Mouse (Mus musculus): ENCODE data around the gene Hoxb5.

The Hoxb5 gene

DNA sequence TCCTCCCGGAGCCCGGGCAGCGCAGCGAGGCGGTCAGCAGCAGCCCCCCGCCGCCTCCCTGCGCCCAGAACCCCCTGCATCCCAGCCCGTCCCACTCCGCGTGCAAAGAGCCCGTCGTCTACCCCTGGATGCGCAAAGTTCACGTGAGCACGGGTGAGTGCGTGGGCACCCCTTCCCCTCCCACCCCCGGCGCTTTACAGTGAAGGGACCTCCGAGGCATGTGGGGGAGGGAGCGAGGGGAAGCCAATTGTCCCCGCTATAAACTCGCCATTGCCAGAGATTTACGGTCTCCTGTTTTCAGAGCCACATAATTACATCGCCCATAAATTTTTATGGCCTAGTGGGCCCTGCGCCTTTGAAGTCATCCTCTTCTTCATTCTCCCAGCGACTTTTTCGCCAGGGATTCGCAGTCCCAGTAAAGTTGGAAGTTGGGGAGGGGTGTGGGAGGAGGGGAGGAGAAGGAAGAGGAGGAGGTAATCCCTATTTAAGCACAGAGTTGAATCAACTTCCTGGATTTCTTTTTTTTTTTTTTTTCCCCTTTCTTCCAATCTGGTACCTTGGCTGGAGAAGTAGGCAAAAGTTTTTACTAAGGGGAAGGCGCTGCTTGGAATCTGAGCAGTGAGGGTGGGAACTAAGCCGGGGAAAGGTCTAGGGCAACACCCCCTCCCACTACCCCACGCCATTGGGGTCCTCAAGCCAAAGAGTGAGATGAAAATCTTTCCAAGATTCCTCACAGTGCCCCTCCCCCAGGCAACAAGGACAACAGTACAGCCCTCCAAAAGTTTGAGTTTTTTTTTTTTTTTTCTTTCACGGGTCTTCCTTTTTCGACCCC lies 16.2 kb downstream of the Hoxb5 start:
- WGBS: 2% methylated on average over 34 of the region's 34 CpGs

DNA sequence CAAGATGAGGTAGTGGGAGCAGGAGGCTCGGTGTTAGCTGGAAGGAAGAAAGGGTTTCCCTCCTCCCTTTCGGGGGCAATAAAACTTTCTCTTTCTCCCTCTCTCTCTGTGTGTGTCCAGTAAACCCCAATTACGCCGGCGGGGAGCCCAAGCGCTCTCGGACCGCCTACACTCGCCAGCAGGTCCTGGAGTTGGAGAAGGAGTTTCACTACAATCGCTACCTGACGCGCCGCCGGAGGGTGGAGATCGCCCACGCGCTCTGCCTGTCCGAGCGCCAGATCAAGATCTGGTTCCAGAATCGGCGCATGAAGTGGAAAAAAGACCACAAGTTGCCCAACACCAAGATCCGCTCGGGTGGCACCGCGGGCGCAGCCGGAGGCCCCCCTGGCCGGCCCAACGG lies 16.8 kb downstream of the Hoxb5 start:
- 2% methylated on average over 29 of the region's 29 CpGs for WGBS

DNA sequence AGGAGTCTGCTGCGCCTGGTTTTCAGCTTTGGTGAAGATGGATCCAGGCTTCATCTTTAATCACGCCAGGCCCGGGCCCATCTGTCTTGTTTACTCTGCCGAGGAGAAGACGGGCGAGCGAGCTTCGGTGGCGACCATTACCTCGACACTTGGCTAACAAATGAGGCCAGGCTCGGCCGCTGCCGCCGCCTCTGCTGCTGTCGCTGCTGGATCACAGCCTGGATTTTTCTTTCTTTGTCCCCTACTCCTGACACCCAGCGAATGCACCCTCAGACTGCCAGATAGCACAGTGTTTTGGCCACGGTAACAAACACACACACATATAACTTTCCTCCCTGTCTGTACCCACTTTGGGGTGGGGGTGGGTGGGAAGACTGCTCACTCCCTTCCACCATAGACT lies 17.6 kb downstream of the Hoxb5 start:
- WGBS: 6% methylated on average over 17 of the region's 17 CpGs

DNA sequence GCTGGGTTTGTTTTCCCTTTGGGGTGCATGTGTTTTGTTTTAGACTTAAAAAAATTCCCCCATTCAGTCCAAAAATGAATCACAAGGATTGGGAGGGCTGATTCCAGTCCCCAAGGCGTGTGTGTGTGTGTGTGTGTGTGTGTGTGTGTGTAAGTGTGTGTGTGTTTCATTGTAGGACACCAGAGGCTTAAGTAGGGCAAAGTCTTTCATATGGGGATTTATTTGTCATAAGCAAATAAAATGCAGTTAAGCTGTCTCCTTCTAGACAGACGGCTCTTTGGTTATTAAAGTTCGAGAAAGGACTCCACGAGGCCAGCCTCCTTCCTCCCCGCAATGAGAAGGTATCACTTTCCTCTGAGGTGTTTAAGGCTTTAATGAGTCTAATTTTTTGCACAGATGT lies 18.7 kb downstream of the Hoxb5 start:
- WGBS: 13% methylated on average over 5 of the region's 5 CpGs

DNA sequence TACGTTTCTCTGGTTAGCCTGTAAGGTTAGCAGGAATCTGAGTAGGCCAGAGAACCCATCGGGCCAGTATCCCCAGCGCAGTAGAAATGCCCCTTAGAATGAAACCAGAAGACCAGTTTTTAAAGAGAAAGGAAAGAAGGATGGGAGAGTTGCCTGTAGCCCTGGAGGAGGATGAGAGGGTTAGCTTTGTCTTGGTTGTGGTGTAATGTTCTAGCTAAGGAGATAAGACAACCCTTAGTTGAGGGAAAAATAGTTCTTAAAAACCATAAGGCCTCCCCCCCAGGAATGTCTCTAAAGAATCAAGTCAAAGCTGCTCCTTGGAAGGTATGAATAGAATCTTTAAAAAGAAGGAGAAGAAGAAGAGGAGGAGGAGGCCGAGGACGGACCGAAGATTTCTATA lies 19.6 kb downstream of the Hoxb5 start:
- 10% methylated on average over 6 of the region's 6 CpGs for WGBS

DNA sequence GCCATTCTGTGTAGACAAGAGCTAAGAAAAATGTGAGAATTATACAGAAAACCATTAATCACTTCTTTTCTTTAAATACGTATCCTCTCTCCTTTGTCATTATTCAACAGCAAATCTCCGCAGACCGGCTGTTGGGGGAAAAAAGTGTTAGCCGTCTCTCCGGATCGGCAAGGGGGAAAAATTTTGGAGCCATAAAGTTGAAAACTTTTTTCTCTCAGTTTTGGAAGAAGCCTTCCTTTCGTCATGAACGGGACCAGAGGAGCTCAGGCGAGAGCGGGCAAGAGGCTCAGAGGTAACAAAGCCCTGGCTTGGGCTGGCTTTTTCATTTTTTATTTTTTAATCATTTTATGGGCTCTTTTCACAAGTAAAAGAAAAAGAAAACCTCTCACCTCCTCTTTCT lies 20.0 kb downstream of the Hoxb5 start, which contains the start of gene Hoxb3:
Hoxb3 (plus strand) TSS at position 173 of the 400 bp plus-strand sequence.
- 10% methylated on average over 10 of the region's 10 CpGs for WGBS

DNA sequence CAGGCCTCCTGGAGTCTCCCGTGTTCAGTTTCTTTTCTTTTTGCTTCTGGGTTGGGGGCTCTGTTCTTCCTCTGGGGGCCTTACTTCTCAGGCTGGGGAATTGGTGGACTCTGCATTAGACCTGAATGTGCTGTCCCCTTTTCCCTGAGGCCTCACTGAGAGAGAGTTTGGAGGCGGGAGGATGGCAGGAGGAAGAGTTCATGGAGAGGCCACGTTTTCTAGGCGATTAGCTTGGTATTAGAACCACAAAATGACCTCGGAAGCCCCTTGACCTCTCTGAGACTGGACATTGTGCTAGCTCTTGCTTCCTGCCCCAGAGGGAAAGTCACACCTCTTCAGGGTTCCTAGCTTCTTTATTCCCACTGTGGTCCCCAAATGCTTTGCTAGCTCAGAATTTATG lies 21.0 kb downstream of the Hoxb5 start:
- WGBS: 2% methylated on average over 5 of the region's 5 CpGs

DNA sequence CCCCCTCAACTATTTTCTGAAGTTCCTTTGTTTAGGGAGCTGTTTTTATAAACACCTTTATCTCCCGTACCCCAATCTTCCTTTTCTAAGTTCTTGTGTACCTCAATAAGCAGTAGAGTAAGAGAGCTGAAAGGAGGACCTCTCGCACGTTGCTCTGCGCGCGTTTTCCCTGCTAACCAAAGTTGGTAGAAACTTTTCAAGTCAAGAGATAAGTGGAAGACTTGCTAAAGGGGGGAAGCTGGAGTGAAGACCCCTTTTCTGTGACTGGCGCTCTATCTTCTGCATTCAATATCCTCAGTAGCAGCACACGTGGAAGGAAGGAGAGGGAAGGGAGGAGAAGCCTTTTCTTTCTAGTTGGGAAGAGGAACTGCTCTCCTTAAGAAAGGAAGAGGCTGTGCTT lies 21.8 kb downstream of the Hoxb5 start:
- WGBS: 2% methylated on average over 8 of the region's 8 CpGs

DNA sequence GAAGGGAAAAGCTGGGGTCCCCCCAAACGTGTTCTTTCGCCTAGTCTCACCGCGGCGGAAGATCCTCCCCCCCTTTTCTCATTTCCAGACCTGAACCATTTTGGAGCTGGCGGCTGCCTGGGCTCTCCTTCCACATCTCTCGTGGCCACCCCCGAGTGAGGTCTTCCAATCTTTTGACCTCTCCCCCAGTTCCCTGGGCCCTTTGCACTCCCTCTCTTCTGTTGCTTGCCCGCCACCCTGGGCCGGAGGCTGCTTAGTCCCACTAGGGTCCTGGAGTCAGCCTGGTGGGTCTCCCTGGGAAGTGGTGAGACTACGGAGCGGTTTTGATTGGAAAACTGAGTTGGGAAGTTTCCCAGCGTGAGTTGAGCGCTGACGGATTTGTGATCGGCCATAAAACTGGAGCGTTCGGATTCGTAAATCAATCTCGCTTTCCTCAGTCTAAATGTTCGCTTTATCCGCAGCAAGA lies 22.6 kb downstream of the Hoxb5 start:
- 9% methylated on average over 22 of the region's 22 CpGs for WGBS

DNA sequence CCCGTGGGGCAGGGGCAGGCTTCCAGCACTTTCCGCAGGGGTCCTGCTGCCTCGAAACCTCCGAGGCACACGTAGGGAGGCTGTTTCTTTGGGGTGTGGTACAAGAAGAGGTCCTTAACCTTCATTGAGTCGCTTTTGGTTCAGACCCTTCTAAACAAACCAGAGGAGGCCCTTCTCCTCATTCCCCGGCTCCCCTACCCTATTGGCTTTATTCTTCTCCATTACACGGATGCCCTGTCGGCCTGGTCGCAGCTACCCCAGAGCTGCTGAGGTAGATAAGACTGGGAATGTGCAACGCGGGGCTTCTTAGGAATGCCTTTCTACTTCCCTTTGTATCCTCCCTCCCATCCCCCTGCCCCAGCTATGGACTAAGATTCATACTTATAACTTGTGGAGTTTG lies 23.6 kb downstream of the Hoxb5 start:
- 5% methylated on average over 12 of the region's 12 CpGs for WGBS

DNA sequence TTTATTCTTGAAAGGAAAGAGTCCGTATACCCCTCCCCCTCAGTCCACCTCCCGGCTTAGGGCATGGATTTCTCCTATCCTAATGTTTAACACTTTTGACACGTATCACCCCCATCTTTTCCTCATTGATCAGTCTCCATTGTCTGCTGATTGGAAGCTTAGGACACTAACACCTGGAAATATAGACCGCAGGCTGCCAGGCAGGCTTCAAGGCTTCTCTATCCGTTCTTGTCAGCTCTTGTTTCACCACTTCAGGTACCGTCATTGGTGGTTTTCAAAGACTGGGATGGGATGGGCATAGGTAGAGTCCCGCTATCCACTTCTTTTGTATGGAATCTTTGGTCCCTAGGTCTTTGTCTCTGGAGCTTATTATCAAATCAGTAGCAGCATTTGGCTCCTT lies 24.0 kb downstream of the Hoxb5 start:
- 4% methylated on average over 7 of the region's 7 CpGs for WGBS

DNA sequence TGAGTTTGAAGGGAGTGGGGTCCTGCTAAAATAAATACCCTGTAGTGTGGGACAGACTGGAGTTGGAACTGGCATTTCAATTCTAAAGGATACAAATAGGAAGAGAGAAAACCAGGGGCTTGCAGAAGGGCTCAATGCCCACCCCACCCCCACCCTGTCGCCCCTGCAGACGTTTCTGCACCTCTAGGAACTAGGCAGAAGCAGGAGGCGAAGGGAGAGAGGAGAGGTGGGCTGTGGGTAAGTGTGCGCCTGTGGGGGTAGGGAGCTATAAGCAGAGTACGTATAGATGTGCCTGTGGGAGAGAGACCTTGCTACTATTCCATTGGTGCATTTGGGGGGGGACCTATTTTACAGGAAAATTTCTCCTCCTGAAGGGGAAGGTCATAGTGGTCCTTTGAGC lies 24.6 kb downstream of the Hoxb5 start:
- WGBS: 6% methylated on average over 5 of the region's 5 CpGs

DNA sequence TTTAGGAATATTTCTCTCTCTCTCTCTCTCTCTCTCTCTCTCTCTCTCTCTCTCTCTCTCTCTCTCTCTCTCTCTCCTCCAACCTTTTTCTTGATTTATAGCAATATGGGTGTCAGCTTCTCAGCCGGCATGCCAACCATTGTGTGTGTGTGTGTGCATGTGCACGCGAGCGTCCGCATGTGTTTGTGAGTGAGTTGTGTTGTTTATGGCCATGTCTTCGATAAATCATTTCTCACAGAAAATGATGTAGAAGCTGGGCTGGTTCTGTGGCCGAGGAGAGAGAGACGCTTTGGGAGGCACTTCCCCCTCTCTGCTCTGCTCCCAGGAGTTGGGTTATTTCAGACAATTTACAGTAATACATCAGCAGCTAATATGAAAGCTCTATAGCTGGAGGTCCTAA lies 25.5 kb downstream of the Hoxb5 start:
- WGBS: 15% methylated on average over 8 of the region's 8 CpGs

DNA sequence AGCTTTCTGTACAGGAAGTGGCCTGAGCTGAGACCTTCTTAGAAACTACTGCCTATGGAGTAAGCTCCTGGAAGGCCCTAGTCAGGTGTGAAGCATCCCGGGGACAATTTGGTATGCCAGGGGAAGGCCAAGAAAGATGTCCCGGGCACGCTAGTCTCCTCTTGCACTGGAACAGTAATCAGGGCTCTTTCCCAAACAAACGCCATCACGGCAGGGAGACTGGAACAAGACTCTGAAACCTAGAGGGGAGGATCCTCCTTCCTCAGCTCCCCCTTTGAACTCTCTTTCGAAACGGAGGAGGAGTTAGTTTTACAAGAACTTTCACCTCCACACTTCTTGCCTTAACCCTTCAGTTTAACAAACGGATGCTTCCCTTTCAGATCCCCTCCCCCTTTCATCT lies 29.0 kb downstream of the Hoxb5 start:
- 6% methylated on average over 8 of the region's 8 CpGs for WGBS

DNA sequence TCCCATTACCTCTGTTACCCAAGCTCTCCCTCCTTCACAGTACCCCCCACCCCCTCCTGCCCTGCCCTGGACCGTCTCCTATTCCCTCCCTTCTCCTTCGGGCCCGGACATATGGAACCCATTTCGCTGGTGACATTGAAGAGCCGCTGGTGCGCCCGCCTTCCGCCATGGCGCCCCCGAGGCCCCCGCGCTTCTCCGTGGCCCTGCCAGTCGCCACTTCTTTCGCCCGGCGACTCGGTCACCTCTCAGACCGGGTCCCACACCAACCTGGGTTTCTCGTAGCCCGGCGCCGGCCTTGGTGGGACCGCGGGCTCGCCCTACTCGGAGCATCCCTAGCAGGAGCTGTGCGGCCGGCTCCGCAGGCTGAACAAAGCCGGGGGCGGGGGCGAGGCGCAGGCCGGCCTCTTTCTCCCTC lies 29.5 kb downstream of the Hoxb5 start:
- WGBS: 3% methylated on average over 35 of the region's 35 CpGs

DNA sequence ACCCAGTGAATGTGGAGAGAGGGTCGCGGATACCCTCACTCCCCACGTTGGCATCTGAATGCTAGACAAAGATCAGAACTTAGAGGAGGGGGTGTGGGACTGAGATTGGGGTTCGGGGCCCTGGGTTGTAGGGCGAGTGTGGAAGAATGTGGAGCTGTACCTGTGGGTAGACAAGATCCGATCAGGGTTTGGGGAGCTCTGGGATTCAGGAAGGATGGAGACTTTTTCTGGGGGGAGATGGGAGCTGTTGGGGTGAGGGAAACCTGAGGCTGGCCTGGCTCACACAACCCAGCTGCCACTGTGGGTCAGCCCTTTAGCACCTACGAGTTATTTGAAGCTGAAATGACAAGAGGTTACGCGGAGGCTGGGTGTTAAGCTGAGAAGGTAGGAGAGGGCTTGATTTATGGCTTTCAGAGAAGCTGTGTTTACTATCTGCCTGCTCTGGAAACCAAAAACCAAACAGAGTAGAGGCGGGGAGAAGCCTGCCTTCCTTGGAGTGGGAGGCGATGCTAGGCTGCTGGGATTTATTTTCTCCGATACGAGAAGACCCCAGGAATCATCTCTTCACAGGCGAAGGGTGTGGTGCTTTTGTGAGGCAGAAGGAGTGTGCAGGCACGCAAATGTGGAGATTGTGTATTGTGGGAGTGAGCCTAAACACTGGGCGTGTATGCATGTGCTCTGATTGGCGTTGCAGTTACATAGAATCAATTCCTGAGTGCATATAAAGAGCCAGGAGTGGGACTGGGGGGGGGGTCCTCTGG lies 30.3 kb downstream of the Hoxb5 start:
- 11% methylated on average over 17 of the region's 17 CpGs for WGBS

DNA sequence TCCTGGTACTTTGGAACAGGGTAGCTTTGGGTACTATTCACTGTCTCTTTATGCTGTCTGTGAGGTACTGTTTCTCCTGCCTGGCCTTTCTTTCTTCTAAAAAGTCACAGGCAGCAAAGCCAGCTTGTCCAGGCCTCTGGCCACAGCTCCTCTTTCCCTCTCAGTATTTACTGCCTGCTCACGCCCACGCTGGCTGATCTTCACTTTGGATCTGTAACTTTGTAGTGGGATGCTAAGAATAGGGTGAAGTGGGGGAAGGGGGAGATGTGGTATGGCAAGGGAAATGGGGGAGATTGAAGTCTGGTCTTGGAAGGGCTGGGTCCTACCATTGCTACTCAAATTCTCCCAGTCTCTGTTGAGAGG lies 30.8 kb downstream of the Hoxb5 start:
- 13% methylated on average over 2 of the region's 2 CpGs for WGBS

DNA sequence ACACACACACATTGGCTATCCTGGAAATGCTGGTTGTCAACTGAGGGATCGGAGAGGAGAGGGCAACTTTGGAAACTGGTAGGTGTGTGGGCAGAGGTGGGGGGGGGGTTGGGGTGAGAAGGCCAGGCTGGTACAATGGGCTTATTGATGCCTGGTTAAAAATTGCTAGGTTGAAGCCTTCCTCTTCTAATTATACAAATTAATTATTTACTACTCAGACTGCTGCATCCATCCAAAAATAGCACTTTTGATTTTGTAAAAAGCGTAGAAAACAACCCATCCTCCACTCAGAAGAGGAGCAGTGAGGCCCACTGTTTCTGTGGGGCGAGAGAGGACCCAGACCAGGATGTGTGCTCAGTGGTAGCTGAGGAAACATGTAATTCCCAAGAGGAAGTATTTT lies 31.9 kb downstream of the Hoxb5 start:
- 41% methylated on average over 3 of the region's 3 CpGs for WGBS

DNA sequence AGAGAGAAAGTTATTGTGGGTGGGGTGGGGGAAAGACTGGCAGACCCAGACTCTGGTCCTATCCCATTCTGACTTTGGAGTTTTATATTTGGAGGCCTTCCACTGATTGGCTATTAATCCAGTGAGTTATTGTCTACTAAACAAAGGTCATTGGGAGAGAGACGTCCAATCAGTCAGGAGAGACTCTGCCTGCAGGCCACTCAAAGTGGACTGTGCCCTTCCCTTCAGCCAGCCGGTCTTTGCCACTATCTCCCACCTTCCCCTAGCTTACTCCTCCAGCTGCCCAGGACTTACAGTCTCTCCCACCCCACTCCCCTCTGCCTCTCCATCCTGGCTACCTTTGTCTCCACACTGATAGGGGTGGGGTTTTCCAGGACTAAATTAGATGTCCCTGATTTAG lies 33.5 kb downstream of the Hoxb5 start:
- WGBS: 12% methylated on average over 2 of the region's 2 CpGs

DNA sequence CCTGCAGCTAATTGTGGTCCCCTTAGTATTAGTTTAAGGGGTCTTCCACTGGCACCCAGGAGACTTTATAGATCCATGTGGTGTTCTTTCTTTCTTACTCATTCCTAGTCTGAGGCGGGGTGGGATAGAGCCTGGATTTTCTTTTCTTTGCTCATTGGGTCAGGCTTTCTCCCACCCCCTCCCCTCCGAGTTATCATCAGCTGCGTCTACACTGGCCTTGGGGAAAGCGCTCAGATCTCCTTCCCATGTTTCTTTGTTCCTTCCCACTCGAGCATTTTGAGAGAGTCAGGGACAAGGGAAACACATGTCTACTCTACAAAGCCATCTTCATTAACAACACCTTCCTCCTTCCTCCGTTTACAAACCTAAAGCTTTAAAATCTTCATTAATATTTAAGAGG lies 33.9 kb downstream of the Hoxb5 start:
- WGBS: 8% methylated on average over 6 of the region's 6 CpGs

DNA sequence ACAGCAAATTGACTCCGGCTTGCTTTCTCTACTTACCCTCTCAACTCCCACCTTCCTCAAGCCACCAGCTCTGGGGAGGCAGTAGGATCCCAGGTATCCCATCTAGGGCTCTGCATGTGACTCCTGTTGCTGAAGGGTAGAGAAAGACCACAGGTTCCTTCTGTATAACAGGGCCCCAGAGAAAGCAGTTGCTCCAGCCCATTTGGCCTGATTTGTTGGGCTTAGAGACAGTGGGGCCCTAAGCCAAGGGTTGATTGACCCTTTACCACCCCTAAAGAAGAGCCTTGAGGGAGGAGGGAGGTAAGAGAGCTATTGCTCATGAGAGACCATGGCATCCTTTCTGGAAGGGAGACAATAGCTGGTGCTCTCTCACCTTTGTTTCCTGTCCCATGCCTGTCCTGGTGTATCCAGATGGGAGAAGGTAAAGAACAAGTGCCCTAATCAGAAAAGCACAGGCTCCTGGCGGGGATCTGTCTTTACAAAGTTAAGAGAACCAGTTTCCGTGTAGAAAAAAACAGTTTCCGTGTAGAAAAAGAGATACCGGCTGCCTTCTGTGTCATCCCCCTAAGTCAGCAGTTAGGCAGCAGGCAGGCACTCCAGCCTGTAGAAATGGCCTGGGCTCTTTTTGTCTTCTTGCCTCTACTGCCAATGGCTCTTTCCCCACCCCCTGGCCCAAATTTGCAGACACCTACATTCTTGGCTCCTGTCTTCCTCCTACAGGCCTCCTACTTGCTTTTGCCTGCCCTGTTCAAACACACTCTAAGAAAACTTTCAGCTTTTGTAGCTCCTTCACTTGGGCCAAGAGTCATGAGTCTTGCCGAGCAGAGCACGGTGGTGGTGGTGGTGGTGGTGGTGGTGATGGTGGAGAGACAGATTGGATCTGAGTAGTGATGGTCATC lies 36.1 kb downstream of the Hoxb5 start:
- WGBS: 14% methylated on average over 7 of the region's 7 CpGs

DNA sequence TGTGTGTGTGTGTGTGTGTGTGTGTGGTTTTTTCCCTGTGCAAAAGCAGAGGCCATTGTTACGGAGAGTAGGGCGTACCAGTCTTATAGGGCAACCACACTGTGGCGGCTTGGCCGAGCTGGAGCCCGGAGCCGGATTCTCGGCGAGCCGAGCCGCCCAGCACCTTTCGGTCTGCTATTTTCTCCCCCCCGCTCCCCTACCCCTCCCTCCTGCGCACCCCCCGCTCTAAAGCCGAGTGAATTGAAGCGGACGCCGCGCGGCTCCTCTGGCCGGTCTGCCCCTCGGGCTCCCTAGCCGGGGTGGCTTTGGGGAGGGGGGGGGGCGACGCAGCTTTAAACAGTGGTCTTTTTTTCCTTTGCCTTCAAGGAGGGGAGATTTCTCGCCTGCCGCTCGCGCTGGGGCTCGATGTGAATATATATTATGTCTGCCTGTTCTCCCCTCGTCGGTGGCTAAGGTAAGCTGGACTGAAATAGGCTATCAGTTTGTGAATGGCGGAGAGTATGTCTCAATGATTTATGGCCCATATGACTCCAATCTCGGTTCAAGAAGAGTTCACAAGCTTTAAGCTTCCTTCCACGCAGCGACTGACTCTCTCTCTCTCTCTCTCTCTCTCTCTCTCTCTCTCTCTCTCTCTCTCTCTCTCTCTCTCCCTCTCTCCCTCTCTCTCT lies 37.7 kb downstream of the Hoxb5 start:
- WGBS: 3% methylated on average over 33 of the region's 36 CpGs
